Mouse (Mus musculus): Measurements from ENCODE around the gene Ddn.
A peak's percentile ranks its signal among the peaks of the same experiment; 100 is the strongest.

The Ddn gene

DNA sequence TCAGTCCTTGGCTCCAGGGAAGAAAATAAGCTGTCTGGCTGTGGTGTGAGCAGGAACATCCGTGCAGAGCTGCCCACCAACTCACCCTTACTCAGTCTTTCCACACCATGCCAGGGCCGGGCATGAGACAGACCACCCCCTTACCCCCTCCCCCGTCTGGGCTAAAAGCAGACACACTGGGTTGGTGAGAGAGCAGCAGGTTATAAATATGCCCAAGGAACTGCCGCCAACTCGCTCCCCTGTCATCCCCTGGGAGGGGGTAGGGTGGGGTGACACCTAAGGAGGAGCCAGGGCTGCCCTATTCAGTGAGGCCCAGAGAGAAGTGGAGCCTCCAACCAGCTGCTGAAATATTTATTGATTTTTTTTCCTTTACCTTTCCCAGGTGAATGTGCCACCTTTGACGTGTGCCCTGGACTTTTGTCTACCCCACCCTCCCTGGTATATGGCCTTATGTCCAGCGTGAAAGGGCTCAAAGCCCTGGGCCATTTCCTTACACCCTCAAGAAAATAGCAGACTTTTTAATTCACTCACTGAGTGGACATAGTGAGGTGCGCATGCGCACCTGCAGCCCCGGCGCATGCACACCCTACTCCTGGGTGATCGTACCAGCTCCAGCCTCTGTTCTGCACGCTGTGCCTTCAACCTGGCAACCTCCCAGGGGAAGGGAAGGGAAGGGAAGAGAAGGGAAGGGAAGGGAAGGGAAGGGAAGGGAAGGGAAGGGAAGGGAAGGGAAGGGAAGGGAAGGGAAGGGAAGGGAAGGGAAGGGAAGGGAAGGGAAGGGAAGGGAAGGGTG is 12.3 kb downstream of the Ddn start:
- DNase-seq = no peak

DNA sequence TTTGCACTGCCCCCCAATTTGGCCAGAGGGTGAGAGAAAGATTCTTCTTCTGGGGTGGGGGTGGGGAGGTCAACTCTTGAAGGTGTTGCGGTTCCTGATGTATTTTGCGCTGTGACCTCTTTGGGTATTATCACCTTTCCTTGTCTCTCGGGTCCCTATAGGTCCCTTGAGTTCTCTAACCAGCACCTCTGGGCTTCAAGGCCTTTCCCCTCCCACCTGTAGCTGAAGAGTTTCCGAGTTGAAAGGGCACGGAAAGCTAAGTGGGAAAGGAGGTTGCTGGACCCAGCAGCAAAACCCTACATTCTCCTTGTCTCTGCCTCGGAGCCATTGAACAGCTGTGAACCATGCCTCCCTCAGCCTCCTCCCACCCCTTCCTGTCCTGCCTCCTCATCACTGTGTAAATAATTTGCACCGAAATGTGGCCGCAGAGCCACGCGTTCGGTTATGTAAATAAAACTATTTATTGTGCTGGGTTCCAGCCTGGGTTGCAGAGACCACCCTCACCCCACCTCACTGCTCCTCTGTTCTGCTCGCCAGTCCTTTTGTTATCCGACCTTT is 16.1 kb downstream of the Ddn start:
- no peak for DNase-seq

DNA sequence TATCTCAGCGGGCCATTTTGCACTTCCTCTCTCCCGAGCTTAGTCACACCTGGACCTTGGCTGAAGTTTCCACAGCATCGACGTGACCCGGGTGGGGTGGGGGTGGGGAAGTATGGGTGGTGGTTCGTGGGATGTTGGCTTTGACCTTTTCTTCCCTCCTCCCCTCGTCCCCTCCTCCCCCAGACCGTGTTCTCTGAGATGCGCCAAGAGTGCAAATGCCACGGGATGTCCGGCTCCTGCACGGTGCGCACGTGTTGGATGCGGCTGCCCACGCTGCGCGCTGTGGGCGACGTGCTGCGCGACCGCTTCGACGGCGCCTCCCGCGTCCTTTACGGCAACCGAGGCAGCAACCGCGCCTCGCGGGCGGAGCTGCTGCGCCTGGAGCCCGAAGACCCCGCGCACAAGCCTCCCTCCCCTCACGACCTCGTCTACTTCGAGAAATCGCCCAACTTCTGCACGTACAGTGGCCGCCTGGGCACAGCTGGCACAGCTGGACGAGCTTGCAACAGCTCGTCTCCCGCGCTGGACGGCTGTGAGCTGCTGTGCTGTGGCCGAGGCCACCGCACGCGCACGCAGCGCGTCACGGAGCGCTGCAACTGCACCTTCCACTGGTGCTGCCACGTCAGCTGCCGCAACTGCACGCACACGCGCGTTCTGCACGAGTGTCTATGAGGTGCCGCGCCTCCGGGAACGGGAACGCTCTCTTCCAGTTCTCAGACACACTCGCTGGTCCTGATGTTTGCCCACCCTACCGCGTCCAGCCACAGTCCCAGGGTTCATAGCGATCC is 16.9 kb downstream of the Ddn start:
- DNase-seq = peak; percentile 68

DNA sequence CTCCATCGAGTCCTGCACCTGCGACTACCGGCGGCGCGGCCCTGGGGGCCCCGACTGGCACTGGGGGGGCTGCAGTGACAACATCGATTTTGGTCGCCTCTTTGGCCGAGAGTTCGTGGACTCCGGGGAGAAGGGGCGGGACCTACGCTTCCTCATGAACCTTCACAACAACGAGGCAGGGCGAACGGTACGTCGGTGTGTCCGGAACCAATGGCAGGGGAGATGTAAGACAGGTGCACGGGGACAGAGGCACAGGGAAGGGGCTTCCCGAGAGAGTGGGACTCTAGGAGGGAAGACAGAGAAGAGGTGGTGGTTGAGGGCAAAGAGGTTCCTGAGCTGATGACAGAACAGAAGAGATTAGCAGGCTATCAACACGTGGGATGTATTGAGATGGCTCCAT is 17.5 kb downstream of the Ddn start:
- DNase-seq = no peak

DNA sequence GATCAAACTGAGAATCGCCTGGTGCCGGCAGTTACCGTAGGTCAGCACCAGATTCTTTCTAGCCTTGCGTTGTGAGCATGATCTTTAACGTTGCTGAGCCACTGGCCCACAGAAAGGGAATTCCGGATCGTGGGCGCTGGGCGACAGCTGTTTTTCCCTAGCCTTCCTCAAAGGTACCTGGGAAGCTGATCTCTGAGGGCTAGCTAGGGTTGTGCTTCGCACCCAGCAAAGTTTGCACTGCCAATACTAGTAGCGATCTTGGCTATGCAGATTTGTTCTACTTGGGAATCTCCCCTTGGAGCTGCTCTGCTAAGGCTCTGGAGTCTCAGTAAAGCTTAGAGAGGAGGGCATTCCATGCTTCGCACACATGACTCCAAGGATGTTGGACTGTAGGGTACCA is 18.1 kb downstream of the Ddn start:
- no peak for DNase-seq

DNA sequence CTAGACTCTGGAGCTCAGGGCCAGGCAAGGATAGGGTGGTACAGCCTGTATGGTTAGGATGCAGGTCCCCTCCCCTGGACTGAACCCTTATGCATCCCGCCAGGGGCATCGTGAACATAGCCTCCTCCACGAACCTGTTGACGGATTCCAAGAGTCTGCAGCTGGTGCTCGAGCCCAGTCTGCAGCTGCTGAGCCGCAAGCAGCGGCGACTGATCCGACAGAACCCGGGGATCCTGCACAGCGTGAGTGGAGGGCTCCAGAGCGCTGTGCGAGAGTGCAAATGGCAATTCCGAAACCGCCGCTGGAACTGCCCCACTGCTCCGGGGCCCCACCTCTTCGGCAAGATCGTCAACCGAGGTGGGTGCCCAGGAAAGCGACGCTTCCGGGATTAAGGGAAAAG is 18.5 kb downstream of the Ddn start:
- DNase-seq = no peak

DNA sequence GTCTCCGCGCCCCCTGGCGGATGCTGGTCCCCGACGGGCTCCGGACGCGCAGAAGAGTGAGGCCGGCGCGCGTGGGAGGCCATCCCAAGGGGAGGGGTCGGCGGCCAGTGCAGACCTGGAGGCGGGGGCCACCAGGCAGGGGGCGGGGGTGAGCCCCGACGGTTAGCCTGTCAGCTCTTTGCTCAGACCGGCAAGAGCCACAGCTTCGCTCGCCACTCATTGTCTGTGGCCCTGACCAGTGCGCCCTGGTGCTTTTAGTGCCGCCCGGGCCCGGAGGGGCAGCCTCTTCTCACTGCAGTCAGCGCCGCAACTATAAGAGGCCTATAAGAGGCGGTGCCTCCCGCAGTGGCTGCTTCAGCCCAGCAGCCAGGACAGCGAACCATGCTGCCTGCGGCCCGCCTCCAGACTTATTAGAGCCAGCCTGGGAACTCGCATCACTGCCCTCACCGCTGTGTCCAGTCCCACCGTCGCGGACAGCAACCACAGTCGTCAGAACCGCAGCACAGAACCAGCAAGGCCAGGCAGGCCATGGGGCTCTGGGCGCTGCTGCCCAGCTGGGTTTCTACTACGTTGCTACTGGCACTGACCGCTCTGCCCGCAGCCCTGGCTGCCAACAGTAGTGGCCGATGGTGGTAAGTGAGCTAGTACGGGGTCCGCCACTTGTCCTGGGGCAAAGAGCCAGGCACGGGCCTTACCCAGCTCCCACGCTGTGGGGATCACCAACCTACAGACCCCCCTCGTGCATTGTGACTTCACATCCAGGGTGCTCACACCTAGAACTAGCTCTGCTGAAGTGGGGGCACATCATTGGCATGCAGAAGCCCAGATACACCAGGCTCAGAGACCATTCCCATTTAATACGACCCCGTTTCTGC is 19.4 kb downstream of the Ddn start, which contains the start of gene Wnt1:
TSS of gene Wnt1 (plus strand) at position 197 of the 875 bp plus-strand sequence.
- no peak for DNase-seq

DNA sequence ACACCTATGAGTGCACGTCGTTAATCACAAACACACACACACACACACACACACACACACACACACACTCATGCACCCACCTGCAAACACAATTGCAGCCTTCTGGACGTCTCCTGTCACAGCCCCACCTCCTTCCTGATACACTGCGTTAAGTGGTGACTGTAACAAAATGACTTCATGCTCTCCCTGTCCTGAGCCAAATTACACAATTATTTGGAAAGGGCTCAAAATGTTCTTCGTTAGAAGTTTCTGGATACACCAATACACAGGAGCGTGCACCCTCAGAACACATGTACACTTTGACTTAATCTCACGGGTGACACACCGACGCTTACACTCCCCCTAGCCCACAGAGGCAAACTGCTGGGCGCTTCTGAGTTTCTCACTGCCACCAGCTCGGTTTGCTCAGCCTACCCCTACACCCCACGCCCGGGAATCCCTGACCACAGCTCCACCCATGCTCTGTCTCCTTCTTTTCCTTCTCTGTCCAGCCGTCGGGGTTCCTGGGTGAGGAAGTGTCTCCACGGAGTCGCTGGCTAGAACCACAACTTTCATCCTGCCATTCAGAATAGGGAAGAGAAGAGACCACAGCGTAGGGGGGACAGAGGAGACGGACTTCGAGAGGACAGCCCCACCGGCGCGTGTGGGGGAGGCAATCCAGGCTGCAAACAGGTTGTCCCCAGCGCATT is 20.2 kb downstream of the Ddn start:
- no peak for DNase-seq

DNA sequence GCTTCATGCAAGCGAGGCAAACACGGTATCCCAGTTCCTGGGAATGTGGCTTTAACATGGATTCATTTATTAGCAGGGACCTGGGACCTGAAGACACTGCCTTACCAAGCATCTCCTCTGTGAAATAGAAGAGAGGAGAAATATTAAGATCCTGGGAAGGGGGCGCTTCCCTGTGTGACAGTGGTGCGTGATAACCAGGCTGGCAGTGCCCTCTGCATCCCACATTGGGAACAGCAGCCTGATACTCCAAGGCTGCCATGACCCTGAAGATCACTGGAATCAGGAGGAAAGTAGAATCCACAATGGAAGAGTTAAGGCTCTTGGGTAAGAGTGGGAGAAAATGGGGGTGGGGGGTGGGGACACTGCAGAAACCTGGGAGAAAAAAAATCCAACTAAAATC is 21.4 kb downstream of the Ddn start:
- no peak for DNase-seq

DNA sequence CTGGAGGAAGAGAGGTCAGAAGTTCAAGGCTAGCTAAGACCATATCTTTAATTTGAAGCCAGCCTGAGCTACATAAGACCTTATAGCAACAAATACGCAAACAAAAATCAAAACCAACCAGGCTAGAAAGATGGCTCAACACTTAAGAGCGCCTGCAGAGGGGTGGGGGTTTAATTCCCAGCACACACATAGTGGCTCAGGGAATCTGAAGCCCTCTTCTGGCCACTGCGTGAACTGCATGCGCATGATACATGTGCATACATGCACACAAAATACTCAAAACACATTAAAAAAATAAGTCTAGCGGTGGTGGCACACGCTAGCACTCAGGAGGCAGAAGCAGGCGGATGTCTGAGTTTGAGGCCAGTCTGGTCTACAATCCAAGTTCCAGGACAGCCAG is 23.5 kb downstream of the Ddn start:
- no peak for DNase-seq

DNA sequence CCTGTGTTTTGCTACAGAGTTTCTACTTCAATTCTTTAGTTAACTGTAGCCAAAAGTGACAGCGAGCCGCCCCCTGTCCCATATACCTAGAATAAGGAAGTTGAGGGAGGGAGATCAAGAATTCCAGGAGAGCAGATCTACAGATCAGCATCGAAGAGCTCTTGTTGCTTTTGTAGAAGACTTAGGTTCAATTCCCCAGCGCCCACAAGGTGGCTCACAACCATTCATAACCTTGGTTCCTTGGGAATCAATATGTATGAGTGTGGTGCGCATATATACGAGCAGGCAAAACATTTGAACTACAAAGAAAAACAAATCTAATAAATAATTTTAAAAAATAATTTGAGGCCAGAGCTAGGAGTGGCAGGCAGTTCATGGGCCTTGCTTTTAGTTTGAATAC is 28.1 kb downstream of the Ddn start:
- no peak for DNase-seq

DNA sequence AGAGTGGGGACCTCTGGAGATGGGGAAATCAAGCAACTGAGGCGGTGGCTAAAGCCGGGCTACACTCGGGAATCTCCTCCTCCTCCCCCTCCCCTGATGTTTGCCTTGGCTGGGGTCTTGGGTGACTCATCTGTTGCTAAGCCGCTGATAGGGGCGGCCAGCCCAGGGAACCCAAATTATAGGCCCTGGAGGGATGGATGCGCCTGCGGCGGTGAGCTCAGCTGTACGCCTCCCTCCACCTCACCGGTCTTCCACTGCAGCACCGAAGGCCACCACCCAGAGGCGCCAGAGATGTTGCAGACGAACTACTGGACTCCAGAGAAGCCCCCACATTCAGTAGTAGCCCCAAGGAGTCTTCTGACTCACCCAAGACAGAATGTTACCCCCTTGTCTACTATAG is 28.7 kb downstream of the Ddn start:
- DNase-seq = no peak

DNA sequence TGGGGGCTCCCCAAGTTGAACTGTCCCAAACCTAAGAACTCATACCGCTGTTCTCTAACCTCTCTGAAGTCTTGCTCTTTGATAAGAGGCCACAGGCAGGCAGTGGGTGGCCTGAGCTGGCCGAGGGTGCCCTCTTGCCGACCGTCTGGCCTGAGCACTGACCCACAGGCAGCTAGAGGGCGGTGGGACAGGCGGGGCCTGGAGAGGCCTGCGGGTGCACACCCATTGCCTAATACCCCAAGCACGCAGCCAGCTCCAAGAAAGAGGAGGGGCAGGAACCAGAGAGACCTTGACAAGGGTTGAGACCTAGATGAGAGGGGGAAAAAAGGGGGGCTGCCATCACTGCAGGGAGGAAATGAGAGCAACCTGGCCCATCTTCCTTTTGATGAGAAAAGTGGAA is 29.2 kb downstream of the Ddn start:
- DNase-seq = no peak

DNA sequence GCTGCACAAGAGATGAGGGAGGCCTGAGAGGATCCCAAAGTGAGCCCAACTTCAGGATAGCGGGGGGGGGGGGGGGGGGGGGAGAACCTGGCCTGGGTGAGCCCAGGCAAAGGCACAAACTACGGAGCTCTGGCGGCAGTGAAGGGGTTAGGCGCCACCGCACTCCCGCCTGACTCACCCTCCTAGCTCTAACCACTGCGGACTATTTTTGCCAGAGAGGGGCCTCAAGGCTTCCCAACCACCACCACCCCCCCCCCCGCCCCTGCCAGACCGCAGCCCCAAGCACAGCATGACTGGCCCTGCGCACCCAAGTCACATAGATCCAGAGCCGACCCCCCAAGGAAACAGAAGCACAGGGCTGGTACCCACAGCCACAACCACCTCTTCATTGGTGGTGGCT is 30.5 kb downstream of the Ddn start:
- no peak for DNase-seq

DNA sequence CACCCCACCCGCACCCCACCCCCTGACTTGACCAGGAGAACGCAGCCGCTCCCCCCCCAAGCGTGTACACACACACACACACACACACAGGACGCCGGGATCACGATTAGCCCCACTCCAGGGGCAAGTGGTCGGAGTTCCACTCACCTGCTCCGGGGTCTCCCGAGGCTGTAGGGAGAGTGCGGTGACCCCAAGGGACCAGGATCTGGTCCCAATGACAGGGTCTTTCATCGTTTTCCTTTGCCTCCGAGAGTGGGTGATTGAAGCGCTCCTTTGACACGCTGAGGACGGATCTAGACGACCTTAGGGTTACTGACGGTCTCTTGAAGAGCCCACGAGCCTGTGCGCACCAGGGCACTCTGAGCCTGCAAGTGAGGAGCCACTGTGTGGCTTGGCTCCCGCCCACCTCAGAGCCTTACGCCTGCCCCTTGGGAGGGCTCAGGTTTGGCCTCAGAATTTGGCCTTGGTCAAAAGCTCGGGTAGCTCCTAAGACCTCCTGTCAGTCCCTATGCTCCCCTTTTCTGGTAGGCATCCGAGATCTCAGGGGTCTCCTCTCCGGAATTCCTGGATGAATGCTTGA is 31.0 kb downstream of the Ddn start:
- no peak for DNase-seq

DNA sequence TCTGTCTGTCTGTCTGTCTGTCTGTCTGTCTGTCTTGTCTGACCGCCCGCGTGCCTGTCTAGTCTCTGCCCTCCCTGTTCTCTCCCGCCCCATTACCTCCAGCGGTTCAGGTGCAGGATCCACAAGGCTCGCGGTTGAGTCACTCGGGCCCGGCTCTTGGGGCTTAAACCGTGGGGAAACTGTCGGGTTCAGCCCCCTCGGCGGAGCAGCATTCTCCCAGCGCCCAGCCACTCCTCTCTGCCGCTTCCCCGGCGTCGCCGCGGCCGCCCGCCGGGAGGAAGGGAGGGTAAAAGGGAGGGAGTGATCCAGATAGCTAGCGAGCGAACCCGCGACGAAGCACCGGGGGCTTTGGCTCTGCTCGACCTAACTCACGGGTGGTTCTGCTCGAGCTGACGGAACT is 31.5 kb downstream of the Ddn start, which contains the start of gene Wnt10b:
TSS of gene Wnt10b (minus strand) at position 389 of the 400 bp plus-strand sequence.
- no peak for DNase-seq

DNA sequence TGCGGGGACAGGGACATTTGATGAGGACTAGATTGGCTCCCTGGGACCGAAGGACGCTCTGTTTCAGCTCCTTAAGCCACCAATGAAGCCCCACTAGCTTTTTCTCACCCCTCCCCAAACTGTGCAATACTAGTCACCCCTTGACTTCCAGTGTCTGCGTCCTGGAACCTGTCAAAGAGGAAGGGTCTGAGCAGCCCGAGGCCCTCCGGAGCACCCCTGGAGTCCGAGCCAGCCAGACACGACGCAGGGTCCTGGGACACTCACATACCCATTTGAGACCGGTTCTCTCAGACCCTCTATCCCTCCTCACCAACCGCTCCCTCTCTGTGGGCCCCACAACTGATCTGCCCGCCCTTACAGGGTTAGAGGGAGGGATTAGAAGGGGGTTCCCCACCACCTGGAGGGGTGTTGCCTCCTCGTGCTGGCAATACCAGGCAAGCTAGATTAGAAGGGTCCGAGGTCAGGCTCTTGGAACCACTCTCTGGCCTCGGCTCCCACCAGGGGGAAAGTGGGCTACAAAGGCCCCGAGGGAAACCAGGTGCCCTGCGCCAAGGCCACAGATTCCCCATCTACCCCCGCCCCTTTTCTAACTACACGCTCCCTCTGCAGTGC is 32.2 kb downstream of the Ddn start:
- DNase-seq = no peak

DNA sequence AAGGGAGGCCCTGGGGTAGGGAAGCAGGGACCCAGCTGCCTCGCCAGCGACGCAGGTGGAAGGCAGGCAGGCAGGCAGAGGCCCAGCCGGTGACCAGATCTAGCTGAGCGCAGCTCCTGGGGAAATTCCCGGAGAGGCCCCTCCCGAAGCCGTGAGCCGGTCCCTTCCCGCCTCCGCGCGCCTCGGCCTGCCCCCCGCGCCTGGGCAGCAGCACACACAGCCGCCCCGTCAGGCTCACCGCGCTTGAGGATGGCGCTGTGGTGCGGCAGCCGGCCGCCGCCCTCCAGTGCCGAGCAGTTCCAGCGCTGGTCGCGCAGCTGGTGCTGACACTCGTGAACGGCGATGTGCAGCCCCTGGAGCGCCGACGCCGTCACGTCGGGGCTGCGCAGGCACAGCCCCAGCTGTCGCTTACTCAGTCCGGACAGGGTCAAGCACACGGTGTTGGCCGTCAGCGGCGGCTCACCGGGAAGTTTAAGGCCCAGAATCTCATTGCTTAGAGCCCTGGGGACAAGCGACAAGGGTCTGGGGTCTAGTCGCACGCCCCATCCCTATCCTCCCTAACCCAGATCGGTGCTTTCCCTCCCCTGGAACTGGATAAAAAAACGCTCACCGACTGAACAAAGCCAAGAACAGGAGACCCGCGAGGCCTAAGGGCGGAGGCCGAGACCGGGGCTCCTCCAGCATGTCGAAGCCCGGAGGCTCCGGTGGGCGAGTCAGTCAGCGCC is 32.8 kb downstream of the Ddn start:
- no peak for DNase-seq

DNA sequence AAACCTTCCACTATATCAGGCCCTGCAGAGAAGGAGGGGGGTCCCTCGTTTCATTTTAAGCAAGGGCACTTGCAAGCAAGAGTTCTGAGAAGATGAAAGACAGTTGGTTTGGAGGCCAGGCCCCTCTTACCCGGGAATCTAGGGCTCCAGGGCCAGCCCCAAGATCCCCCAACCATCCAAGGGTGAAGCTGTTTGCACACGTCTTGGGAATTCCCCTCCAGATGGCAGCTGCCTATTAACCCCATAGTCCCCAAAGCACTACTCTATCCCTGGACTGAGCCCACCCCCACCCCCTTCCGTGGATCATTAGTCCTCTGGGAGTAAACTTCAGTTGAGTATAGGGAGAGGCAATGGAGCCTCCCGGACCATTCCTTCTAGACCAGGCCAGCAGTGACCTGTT is 33.8 kb downstream of the Ddn start:
- DNase-seq = no peak

DNA sequence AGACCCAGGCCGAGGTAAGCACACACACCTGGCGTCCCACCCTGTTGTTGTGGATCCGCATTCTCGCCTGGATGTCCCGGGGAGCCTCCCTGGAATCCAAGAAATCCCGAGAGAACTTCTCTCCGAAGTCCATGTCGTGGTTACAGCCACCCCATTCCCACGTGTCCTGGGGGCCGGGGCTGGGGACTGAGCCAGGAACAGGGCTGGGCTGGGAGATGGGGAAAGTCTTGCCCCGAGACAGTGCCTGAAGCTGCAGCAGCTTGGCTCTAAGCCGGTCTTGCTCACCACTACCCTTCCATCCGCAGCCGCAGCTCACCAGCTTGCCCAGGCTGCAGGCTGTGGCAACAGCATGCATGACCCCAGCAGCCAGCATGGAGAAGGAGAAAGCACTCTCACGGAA is 35.2 kb downstream of the Ddn start:
- no peak for DNase-seq

Measured in right cerebral cortex, postnatal 25 days (tissue).